Mouse (Mus musculus): ENCODE results near the gene Fuom.
"Not testable (repeated sequence)": the region's sequence is repeated elsewhere in the genome, so short reads cannot be mapped to it uniquely, and the experiment has no call there.

Gene Fuom

DNA sequence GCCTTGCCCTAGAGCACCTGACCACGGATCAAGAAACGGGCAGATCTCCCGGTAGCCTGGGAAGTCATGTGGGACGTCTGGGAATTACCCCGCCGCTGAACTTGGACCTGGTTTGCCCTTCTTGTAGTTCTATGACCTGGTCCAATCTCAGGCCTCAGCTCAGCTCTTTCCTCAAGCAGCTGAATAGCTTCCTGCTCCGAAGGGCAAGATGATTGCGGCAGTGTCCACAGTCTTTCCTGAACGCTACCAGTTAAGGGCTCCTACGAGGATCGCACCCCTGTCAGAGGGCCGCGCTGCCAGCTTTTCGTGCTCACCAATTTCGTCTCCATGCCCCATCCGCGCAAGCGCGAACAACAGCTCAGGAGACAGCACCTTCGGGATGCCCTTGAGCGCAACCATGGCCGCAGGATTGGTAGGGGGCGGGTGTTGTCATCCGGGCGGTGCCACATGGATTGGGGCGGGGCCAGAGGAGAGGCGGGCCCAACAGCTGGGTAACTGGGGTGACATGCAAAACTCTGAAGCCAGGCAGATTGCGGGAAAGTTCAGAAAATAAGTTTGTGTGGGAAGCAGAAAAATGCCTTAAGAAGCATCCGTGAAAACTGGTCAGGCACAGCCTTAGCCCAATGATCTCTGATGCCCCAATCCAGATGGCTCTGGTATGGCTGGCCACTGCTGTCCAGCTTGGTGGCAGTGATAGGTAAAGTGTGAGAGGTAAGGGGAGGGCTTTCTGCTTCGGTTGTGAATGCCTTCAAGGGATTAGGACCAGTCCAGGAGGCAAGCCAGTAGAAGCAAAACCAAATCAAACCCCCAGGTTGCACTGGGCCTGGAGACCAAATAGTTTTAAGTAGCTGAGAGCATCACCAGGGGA, at the start of gene Fuom:
Gene Fuom, minus strand, starts transcription at position 449 of the 868 bp plus-strand sequence.
- DNase-seq (ENCODE audit: inconsistent age in 2 of 2, low spot score in 1 of 2) = peak; percentile 96 to 98

- DNase-seq (ENCODE audit: inconsistent age in 2 of 2, low spot score in 1 of 2) = no peak
Observed at GRCm38 (mm10) chr7:140144550-140144949, 42.3 kb upstream of the Fuom start.

DNA sequence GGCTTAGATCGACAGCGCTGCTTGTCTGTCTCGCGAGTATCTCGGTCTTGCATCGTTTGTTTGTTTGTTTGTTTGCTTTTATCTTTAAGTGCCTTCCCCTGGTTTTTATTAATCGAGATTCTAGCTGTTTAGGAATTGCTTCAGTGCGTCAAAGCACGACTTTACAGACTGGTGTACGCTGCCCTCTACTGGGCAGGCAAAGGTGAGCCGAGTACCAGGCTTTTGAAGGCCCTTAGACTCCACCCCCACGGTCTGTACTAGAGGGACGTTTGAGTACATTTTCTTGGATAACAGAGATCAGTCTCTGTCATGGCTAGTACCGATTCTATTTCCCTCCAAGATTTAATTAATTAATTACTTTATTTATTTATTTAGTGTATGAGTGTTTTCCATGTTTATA, 39.1 kb upstream of the Fuom start:
- peak; percentile 65 to 89 for DNase-seq (ENCODE audit: inconsistent age in 2 of 2, low spot score in 1 of 2)

- no peak for DNase-seq (ENCODE audit: inconsistent age in 2 of 2, low spot score in 1 of 2)
Observed at GRCm38 (mm10) chr7:140138021-140138310, 35.7 kb upstream of the Fuom start.

- peak; percentile 96 to 99 for DNase-seq (ENCODE audit: inconsistent age in 2 of 2, low spot score in 1 of 2)
Observed at GRCm38 (mm10) chr7:140137135-140138020, 35.1 kb upstream of the Fuom start, which contains the start of gene Mtg1. TSS of gene Mtg1 (plus strand) at chr7:140137564.

- DNase-seq (ENCODE audit: inconsistent age in 2 of 2, low spot score in 1 of 2) = peak in 1 of 2 experiments; percentile 80
Observed at GRCm38 (mm10) chr7:140135106-140135770, 33.0 kb upstream of the Fuom start.

DNA sequence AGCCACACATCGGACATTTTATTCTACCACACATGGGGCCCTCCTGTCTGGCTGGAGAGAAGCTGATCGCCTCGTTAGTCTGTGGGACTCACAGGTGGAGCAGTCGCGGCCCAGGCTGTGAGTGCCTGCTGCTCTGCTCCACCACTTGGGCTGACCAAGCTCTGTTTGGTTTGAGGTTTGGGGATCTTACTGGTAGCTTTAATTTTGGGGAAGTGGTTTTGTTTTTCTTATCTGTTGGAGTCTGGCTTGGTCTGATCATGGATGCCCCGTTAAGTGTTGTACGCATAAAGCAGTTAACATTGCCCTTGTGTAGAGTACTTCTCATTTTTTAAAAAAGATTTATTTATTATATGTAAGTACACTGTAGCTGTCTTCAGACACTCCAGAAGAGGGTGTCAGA, 31.8 kb upstream of the Fuom start:
- DNase-seq (ENCODE audit: inconsistent age in 2 of 2, low spot score in 1 of 2) = not testable (repeated sequence)

GRCm38 (mm10) chr7:140132184-140132583, 29.9 kb upstream of the Fuom start:
- not testable (repeated sequence) for DNase-seq (ENCODE audit: inconsistent age in 2 of 2, low spot score in 1 of 2)

DNA sequence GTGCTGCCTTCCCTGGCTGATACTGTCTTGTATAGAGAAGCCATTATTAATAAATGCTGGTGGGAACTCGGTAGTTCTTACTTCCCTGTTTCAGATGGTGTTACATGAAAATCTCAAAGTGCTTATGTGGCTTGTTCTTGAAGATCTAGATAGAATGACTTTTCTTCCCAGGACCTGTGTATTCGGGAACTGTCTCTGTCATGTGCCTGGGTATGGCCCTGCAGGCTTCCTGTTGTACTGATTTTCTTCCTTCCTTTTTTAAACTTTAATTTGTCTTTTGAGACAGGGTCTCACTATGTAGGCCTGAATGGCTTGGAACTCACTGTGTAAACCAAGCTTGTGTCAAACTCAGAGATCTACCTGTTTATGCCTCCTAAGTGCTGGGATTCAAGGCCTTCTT, 25.7 kb upstream of the Fuom start:
- DNase-seq (ENCODE audit: inconsistent age in 2 of 2, low spot score in 1 of 2) = no peak

DNA sequence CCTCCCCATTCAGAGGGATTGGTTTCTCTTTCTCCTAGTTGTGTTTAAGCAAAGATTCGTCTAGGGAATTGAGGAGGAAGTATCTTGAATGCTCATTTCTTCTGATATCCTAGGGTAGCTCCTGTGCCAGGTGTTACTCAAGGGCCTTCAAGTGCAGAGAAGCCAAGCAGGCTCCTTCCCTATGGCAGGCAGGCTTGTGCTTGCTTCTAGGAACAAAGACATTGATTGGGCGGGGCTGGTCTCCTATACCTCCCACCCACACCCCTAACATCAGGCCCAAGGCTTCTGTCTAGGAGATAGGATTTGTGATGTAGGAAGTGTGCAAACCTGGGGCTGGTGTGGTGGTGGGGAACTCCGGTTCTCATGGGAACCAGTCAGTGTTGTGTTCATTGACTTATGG, 24.7 kb upstream of the Fuom start:
- no peak for DNase-seq (ENCODE audit: inconsistent age in 2 of 2, low spot score in 1 of 2)

- DNase-seq (ENCODE audit: inconsistent age in 2 of 2, low spot score in 1 of 2) = no peak
Observed at GRCm38 (mm10) chr7:140126022-140126350, 23.7 kb upstream of the Fuom start.

GRCm38 (mm10) chr7:140125278-140126021, 23.2 kb upstream of the Fuom start:
- DNase-seq (ENCODE audit: inconsistent age in 2 of 2, low spot score in 1 of 2) = peak; percentile 96 to 98

GRCm38 (mm10) chr7:140124382-140124781, 22.1 kb upstream of the Fuom start:
- DNase-seq (ENCODE audit: inconsistent age in 2 of 2, low spot score in 1 of 2) = no peak

GRCm38 (mm10) chr7:140122765-140123164, 20.5 kb upstream of the Fuom start:
- no peak for DNase-seq (ENCODE audit: inconsistent age in 2 of 2, low spot score in 1 of 2)

GRCm38 (mm10) chr7:140121338-140121910, 19.2 kb upstream of the Fuom start:
- no peak for DNase-seq (ENCODE audit: inconsistent age in 2 of 2, low spot score in 1 of 2)

- no peak for DNase-seq (ENCODE audit: inconsistent age in 2 of 2, low spot score in 1 of 2)
Observed at GRCm38 (mm10) chr7:140120484-140120883, 18.2 kb upstream of the Fuom start.

DNA sequence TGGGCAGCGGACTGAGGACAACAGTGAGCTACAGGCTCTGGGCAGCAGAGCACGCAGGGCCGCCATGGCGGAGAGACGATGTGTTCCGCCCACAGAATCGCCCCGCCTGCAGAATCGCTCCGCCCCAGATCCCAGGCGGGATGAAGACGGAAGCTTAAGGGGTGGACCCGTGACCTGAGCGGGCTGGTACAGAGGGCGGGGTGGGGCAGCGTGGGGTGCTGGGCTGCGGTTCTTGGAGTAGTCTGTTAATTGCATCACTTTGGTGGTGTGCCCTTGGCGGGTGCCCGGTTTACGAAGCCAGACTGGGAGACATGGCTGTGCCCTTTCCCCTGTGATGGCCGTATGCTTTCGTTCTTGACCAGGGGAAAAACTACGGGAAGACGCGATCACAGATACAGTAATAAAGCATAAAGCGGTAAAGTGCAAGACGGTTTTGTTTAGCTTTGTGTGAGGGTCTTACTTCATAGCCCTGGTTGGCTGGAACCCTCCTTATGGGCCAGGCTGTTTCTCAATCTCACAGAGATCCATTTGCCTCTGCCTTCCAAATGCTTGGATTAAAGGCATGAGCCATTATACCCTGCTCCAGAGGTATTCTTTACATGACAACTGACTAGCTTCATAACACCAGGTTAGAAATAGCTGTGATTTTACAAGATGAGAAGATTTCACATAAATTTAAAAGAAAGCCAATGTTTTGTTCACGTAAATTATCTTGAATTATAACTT, 14.3 kb upstream of the Fuom start, which contains the start of gene Echs1:
Gene Echs1, minus strand, starts transcription at position 148 of the 726 bp plus-strand sequence.
- DNase-seq (ENCODE audit: inconsistent age in 2 of 2, low spot score in 1 of 2) = peak; percentile 96 to 98

DNA sequence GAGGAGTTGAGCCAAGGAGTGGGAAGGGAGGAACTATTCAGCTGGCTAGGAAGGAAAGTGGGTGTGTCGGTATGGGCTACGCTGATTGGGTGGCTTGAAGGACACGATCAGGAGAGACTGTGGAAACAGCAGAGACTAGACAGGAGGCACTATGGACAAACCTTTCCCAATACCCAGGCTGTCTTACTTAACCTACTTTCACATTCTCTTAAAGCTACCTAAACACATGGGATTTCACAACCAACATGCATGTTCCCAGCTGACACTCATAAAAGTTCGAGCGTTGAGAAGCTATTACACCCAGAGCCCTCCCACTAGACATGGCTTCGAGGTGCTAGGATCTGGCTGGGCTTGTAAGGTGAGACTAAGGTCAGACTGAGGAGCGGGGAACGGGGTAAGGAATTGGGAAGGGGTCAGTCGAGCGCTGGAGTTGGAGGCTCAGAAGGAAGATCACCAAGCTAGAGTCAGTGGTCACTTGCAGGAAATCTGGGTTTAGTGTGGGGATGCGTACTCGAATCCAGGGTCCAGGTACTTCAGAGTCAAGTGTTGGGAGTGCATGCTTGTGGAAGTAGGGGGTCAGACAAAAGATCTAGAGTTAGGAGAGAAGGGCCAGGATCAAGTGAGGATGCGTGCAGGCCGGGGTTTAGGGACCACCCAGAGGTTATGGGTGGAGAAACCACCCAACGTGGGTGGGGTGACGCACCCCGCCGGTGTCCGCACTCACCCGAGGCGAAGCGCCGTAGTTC, 13.5 kb upstream of the Fuom start, which contains the start of gene Paox:
Gene Paox, plus strand, starts transcription at position 217 of the 746 bp plus-strand sequence.
- peak; percentile 78 to 91 for DNase-seq (ENCODE audit: inconsistent age in 2 of 2, low spot score in 1 of 2)

DNA sequence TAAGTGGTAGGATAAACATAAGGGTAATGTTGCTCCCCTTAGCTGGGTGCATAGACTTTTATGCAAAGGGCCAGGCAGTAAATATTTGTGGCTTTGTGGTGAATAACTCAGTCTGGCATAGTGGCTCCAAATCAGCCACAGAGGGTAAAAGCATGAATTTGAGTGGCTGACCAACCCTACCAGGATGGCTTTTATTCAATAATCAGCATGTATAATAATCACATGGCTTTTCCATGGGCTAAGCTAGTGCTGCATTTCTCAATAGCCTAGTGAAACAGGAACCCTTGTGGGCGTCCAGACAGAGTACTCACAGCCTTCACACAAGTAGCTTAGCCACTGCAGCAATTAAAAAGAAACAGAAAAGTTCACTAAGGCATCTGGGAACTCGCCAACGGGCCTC, 9.7 kb upstream of the Fuom start:
- peak in 1 of 2 experiments; percentile 17 for DNase-seq (ENCODE audit: inconsistent age in 2 of 2, low spot score in 1 of 2)
